Mouse (Mus musculus) G1E (cell line): ENCODE data around the gene Cnbd2. TPM values are rescaled to one million over a fixed set of nuclear protein-coding genes. Genes with fewer than 3 reads are reported as not detected.

Experiments
- ATAC-seq: 2 replicates; pipeline ENCODE4 v1.8.0; 2016; ENCODE audit warnings: mild to moderate bottlenecking; ENCODE audit not compliant: insufficient number of reproducible peaks, poor library complexity, low FRiP score, severe bottlenecking; ENCODE audit errors: extremely low read depth
- DNase-seq: peaks from one replicate; pipeline ENCODE4 v3.0.0; 2012; ENCODE audit warnings: low spot score
- H3K27me3 ChIP-seq: 2 replicates; pipeline ENCODE4 v1.6.1; 2012; ENCODE audit warnings: mild to moderate bottlenecking, low read length, inconsistent platforms; ENCODE audit not compliant: insufficient read depth
- H3K36me3 ChIP-seq: replicated peaks from 2 replicates; pipeline ENCODE3; 2012; ENCODE audit warnings: mild to moderate bottlenecking, inconsistent platforms
- H3K4me1 ChIP-seq: 2 replicates; pipeline ENCODE4 v1.6.1; 2012; ENCODE audit warnings: low read depth, low read length, inconsistent platforms, mixed read lengths; ENCODE audit not compliant: insufficient read depth
- H3K4me3 ChIP-seq: 2 replicates; pipeline ENCODE4 v1.5.1; 2012; ENCODE audit warnings: low read depth, mild to moderate bottlenecking, inconsistent platforms, low read length, moderate library complexity, mixed read lengths
- H3K9me3 ChIP-seq: replicated peaks from 2 replicates; pipeline ENCODE4 v1.6.1; 2012; ENCODE audit warnings: inconsistent platforms
- CTCF ChIP-seq: IDR thresholded peaks from 2 replicates; pipeline ENCODE4 v1.5.1; 2012; ENCODE audit warnings: low read depth, low read length, inconsistent platforms, mixed read lengths
- GATA1 ChIP-seq: IDR thresholded peaks from 2 replicates; pipeline ENCODE4 v1.6.1; 2012; ENCODE audit warnings: borderline replicate concordance, low read length, inconsistent platforms, mixed read lengths
- GATA2 ChIP-seq: IDR thresholded peaks from 2 replicates; pipeline ENCODE4 v1.6.1; 2012; ENCODE audit warnings: low read depth, low read length, inconsistent platforms, borderline replicate concordance
- POLR2AphosphoS5 ChIP-seq: IDR thresholded peaks from 2 replicates; pipeline ENCODE4 v1.6.1; 2012; ENCODE audit warnings: low read depth, low read length, inconsistent platforms; ENCODE audit not compliant: insufficient replicate concordance
- TAL1 ChIP-seq: conservative IDR thresholded peaks from 2 replicates; pipeline ENCODE4 v1.6.1; 2012; ENCODE audit warnings: low read depth, low read length, inconsistent platforms, mixed read lengths
- polyA plus RNA-seq: library from polyadenylated mRNA; stranded (reverse); fragments of >175 nt; gene quantifications from 2 replicates; pipeline ENCODE4 v1.2.3, GENCODE M21; 2012
- total RNA-seq, 2 experiments: library from RNA; stranded (forward) in 1 of 2; stranded (reverse) in 1 of 2; fragments of 200-1000 nt in 1 of 2; fragments of >200 nt in 1 of 2; fragmentation: Nextera tagmentation in 1 of 2; gene quantifications; 2 replicates each; pipeline ENCODE4 v1.2.3; 2014 to 2017

Cnbd2 gene
- total and polyA plus RNA-seq, 3 experiments = 1.4 to 22.6 (median 11.5) TPM

GRCm38 (mm10) chr2:156285161-156285560 is 26.9 kb upstream of the Cnbd2 start:
- TF ChIP-seq GATA1 = no peak
- no peak for TF ChIP-seq TAL1
- TF ChIP-seq POLR2AphosphoS5 = no peak
- no peak for TF ChIP-seq CTCF
- TF ChIP-seq GATA2 = no peak
- Histone ChIP-seq H3K9me3 (no peaks in the 10 kb centered on the region), H3K36me3 (peaks cover 84% of the 10 kb centered on the region), H3K4me1 (no peaks in the 10 kb centered on the region), H3K27me3 (no peaks in the 10 kb centered on the region), H3K4me3 (no peak overlapping the region)
- ATAC-seq (no peak), DNase-seq (no peak)

- Histone ChIP-seq H3K9me3 (no peaks in the 10 kb centered on the region), H3K4me1 (no peaks in the 10 kb centered on the region), H3K36me3 (peaks cover 83% of the 10 kb centered on the region), H3K4me3 (no peak overlapping the region), H3K27me3 (no peaks in the 10 kb centered on the region)
- TF ChIP-seq GATA2 = no peak
- TF ChIP-seq TAL1 = no peak
- TF ChIP-seq POLR2AphosphoS5 = no peak
- TF ChIP-seq CTCF = no peak
- no peak for TF ChIP-seq GATA1
- DNase-seq (no peak), ATAC-seq (no peak)
Observed at GRCm38 (mm10) chr2:156286733-156287132, 25.4 kb upstream of the Cnbd2 start.

GRCm38 (mm10) chr2:156288222-156288621 is 23.9 kb upstream of the Cnbd2 start:
- Histone ChIP-seq H3K4me3 (no peak overlapping the region), H3K9me3 (no peaks in the 10 kb centered on the region), H3K27me3 (no peaks in the 10 kb centered on the region), H3K36me3 (peaks cover 84% of the 10 kb centered on the region), H3K4me1 (no peaks in the 10 kb centered on the region)
- no peak for ATAC-seq
- no peak for DNase-seq
- TF ChIP-seq CTCF (no peak), POLR2AphosphoS5 (no peak), GATA2 (no peak), TAL1 (no peak), GATA1 (no peak)

- DNase-seq = no peak
- Histone ChIP-seq H3K4me1 (no peaks in the 10 kb centered on the region), H3K27me3 (no peaks in the 10 kb centered on the region), H3K36me3 (peaks cover 89% of the 10 kb centered on the region), H3K4me3 (no peak overlapping the region), H3K9me3 (no peaks in the 10 kb centered on the region)
- ATAC-seq = no peak
- TF ChIP-seq GATA2 (no peak), POLR2AphosphoS5 (no peak), CTCF (no peak), GATA1 (no peak)
Observed at GRCm38 (mm10) chr2:156289552-156290160, 22.4 kb upstream of the Cnbd2 start.

- Histone ChIP-seq H3K36me3 (peaks cover 88% of the 10 kb centered on the region), H3K4me3 (no peak overlapping the region), H3K4me1 (peaks cover 19% of the 10 kb centered on the region), H3K27me3 (no peaks in the 10 kb centered on the region), H3K9me3 (no peaks in the 10 kb centered on the region)
- no peak for ATAC-seq
- DNase-seq = no peak
- TF ChIP-seq GATA2 = no peak
- TF ChIP-seq TAL1 = no peak
- TF ChIP-seq GATA1 = no peak
- no peak for TF ChIP-seq CTCF
- TF ChIP-seq POLR2AphosphoS5 = no peak
Observed at GRCm38 (mm10) chr2:156291998-156292397, 20.1 kb upstream of the Cnbd2 start.

- TF ChIP-seq CTCF (no peak), GATA2 (no peak), POLR2AphosphoS5 (no peak), TAL1 (no peak), GATA1 (no peak)
- Histone ChIP-seq H3K9me3 (no peaks in the 10 kb centered on the region), H3K36me3 (peaks cover 84% of the 10 kb centered on the region), H3K4me1 (peaks cover 24% of the 10 kb centered on the region), H3K4me3 (no peak overlapping the region), H3K27me3 (no peaks in the 10 kb centered on the region)
- no peak for ATAC-seq
- no peak for DNase-seq
Observed at GRCm38 (mm10) chr2:156295601-156296063, 16.5 kb upstream of the Cnbd2 start.

- H3K27me3 ChIP-seq = no peaks in the 10 kb centered on the region
- H3K4me3 ChIP-seq = no peak overlapping the region
- H3K4me1 ChIP-seq = peaks cover 28% of the 10 kb centered on the region
- DNase-seq (no peak), ATAC-seq (no peak)
- no peak for TF ChIP-seq GATA1
- TF ChIP-seq POLR2AphosphoS5 = no peak
- TF ChIP-seq CTCF = no peak
- no peak for TF ChIP-seq TAL1
- peaks cover 84% of the 10 kb centered on the region for H3K36me3 ChIP-seq
- H3K9me3 ChIP-seq = no peaks in the 10 kb centered on the region
Observed at GRCm38 (mm10) chr2:156296190-156296589, 15.9 kb upstream of the Cnbd2 start.
